Mouse (Mus musculus) MEL (cell line): Measurements from ENCODE around the gene Atg14. TPM values are rescaled to one million over a fixed set of nuclear protein-coding genes. Genes with fewer than 3 reads are reported as not detected.

Experiments used
- DNase-seq: peaks from one replicate; pipeline ENCODE4 v3.0.0; 2011; ENCODE audit warnings: low read depth, low spot score
- H3K27ac ChIP-seq: 2 replicates; pipeline ENCODE4 v1.5.1; 2012; ENCODE audit warnings: low read depth, mild to moderate bottlenecking, control low read depth, low read length, moderate library complexity; ENCODE audit not compliant: control insufficient read depth
- H3K27me3 ChIP-seq, 2 experiments: fragments of 150-350 bp in 1 of 2; sonication (generic) in 1 of 2; 2 replicates each; pipeline ENCODE4 v1.6.1; 2012; ENCODE audit warnings: low read length in 2 of 2, mild to moderate bottlenecking in 2 of 2, improper control_type of control experiment in 1 of 2, moderate library complexity in 1 of 2; ENCODE audit not compliant: insufficient read depth in 2 of 2, control insufficient read depth in 1 of 2
- H3K36me3 ChIP-seq, 2 experiments: 2 replicates each; pipeline ENCODE4 v1.6.1; 2012 to 2014; ENCODE audit warnings: low read length in 2 of 2, improper control_type of control experiment in 1 of 2, inconsistent platforms in 1 of 2, mild to moderate bottlenecking in 1 of 2; ENCODE audit not compliant: insufficient read depth in 2 of 2, control insufficient read depth in 1 of 2
- H3K4me1 ChIP-seq, 2 experiments: fragments of 150-350 bp in 1 of 2; sonication (generic) in 1 of 2; 2 replicates each; pipeline ENCODE4 v1.6.1; 2012; ENCODE audit warnings: low read length in 2 of 2, improper control_type of control experiment in 1 of 2, mild to moderate bottlenecking in 1 of 2; ENCODE audit not compliant: insufficient read depth in 2 of 2, control insufficient read depth in 1 of 2
- H3K4me3 ChIP-seq, 2 experiments: fragments of 150-350 bp in 1 of 2; sonication (generic) in 1 of 2; 2 replicates each; pipeline ENCODE4 v1.5.1; 2012; ENCODE audit warnings: low read depth in 2 of 2, low read length in 2 of 2, mild to moderate bottlenecking in 2 of 2, moderate library complexity in 2 of 2, control low read depth in 1 of 2, improper control_type of control experiment in 1 of 2; ENCODE audit not compliant: control insufficient read depth in 1 of 2, insufficient read depth in 1 of 2
- H3K79me2 ChIP-seq: 2 replicates; pipeline ENCODE4 v1.6.1; 2012; ENCODE audit warnings: mild to moderate bottlenecking, low read length, moderate library complexity; ENCODE audit not compliant: control insufficient read depth, poor library complexity, insufficient read depth
- H3K9ac ChIP-seq: 2 replicates; pipeline ENCODE4 v1.6.1; 2012; ENCODE audit warnings: low read depth, mild to moderate bottlenecking, control low read depth, low read length, moderate library complexity; ENCODE audit not compliant: control insufficient read depth, poor library complexity, severe bottlenecking
- H3K9me3 ChIP-seq: fragments of 150-350 bp; sonication (generic); replicated peaks from 2 replicates; pipeline ENCODE4 v1.6.1; 2012; ENCODE audit warnings: mild to moderate bottlenecking, low read length, improper control_type of control experiment, moderate library complexity; ENCODE audit not compliant: insufficient read depth
- BHLHE40 ChIP-seq: IDR thresholded peaks from 2 replicates; pipeline ENCODE4 v1.6.1; 2012; ENCODE audit warnings: low read depth, mild to moderate bottlenecking, inconsistent platforms, low read length, improper control_type of control experiment, borderline replicate concordance
- CHD2 ChIP-seq: IDR thresholded peaks from 2 replicates; pipeline ENCODE4 v1.6.1; 2011; ENCODE audit warnings: low read length, improper control_type of control experiment
- CTCF ChIP-seq, 3 experiments: IDR thresholded peaks in 2 of 3; conservative IDR thresholded peaks in 1 of 3; 2 replicates each; pipeline ENCODE4 v1.5.1; 2011 to 2012; ENCODE audit warnings: low read length in 3 of 3, low read depth in 2 of 3, mild to moderate bottlenecking in 2 of 3, improper control_type of control experiment in 1 of 3, inconsistent platforms in 1 of 3, mixed read lengths in 1 of 3, moderate library complexity in 1 of 3; ENCODE audit not compliant: control insufficient read depth in 1 of 3, insufficient read depth in 1 of 3, poor library complexity in 1 of 3, severe bottlenecking in 1 of 3
- E2F4 ChIP-seq: IDR thresholded peaks from 2 replicates; pipeline ENCODE4 v1.6.1; 2011; ENCODE audit warnings: low read depth, low read length, improper control_type of control experiment, borderline replicate concordance
- ELF1 ChIP-seq: IDR thresholded peaks from 2 replicates; pipeline ENCODE4 v1.6.1; 2014; ENCODE audit warnings: low read depth, mild to moderate bottlenecking, inconsistent platforms, low read length, improper control_type of control experiment, moderate library complexity
- EP300 ChIP-seq, 2 experiments: IDR thresholded peaks; 2 replicates each; pipeline ENCODE4 v1.6.1; 2011; ENCODE audit warnings: improper control_type of control experiment in 2 of 2, low read length in 2 of 2, low read depth in 1 of 2, mild to moderate bottlenecking in 1 of 2
- ETS1 ChIP-seq: IDR thresholded peaks from 2 replicates; pipeline ENCODE4 v1.6.1; 2012; ENCODE audit warnings: low read depth, mild to moderate bottlenecking, inconsistent platforms, low read length, improper control_type of control experiment, moderate library complexity
- GABPA ChIP-seq: IDR thresholded peaks from 2 replicates; pipeline ENCODE4 v1.6.1; 2012; ENCODE audit warnings: low read depth, mild to moderate bottlenecking, inconsistent platforms, low read length, improper control_type of control experiment, moderate library complexity
- GATA1 ChIP-seq: IDR thresholded peaks from 2 replicates; pipeline ENCODE4 v1.6.1; 2011; ENCODE audit warnings: low read depth, low read length, improper control_type of control experiment
- KAT2A ChIP-seq: conservative IDR thresholded peaks from 2 replicates; pipeline ENCODE4 v1.6.1; 2012; ENCODE audit warnings: low read depth, low read length, improper control_type of control experiment, inconsistent platforms
- MAFK ChIP-seq: IDR thresholded peaks from 2 replicates; pipeline ENCODE4 v1.6.1; 2011; ENCODE audit warnings: low read depth, mild to moderate bottlenecking, low read length, improper control_type of control experiment, borderline replicate concordance
- MAX ChIP-seq: IDR thresholded peaks from 2 replicates; pipeline ENCODE4 v1.6.1; 2011; ENCODE audit warnings: low read length, improper control_type of control experiment
- MAZ ChIP-seq: IDR thresholded peaks from 2 replicates; pipeline ENCODE4 v1.6.1; 2012; ENCODE audit warnings: low read depth, mild to moderate bottlenecking, inconsistent platforms, low read length, improper control_type of control experiment
- MEF2A ChIP-seq: IDR thresholded peaks from 2 replicates; pipeline ENCODE4 v1.6.1; 2014; ENCODE audit warnings: low read depth, mild to moderate bottlenecking, inconsistent platforms, low read length, improper control_type of control experiment; ENCODE audit not compliant: poor library complexity, insufficient replicate concordance, severe bottlenecking; ENCODE audit errors: extremely low read depth
- MXI1 ChIP-seq: IDR thresholded peaks from 2 replicates; pipeline ENCODE4 v1.6.1; 2011; ENCODE audit warnings: mild to moderate bottlenecking, low read depth, low read length, improper control_type of control experiment
- MYB ChIP-seq: IDR thresholded peaks from 2 replicates; pipeline ENCODE4 v1.6.1; 2011; ENCODE audit warnings: mild to moderate bottlenecking, low read depth, low read length, improper control_type of control experiment
- MYC ChIP-seq: IDR thresholded peaks from 2 replicates; pipeline ENCODE4 v1.6.1; 2011; ENCODE audit warnings: low read depth, mild to moderate bottlenecking, low read length, improper control_type of control experiment, moderate library complexity
- NELFE ChIP-seq: IDR thresholded peaks from 2 replicates; pipeline ENCODE4 v1.6.1; 2011; ENCODE audit warnings: low read depth, low read length, improper control_type of control experiment
- POLR2A ChIP-seq, 2 experiments: IDR thresholded peaks; 2 replicates each; pipeline ENCODE4 v1.6.1; 2011 to 2012; ENCODE audit warnings: low read length in 2 of 2, mild to moderate bottlenecking in 2 of 2, control low read depth in 1 of 2, improper control_type of control experiment in 1 of 2, low read depth in 1 of 2, moderate library complexity in 1 of 2; ENCODE audit not compliant: control insufficient read depth in 1 of 2, insufficient read depth in 1 of 2, poor library complexity in 1 of 2
- POLR2AphosphoS2 ChIP-seq: IDR thresholded peaks from 2 replicates; pipeline ENCODE4 v1.6.1; 2011; ENCODE audit warnings: low read length, improper control_type of control experiment
- POLR2AphosphoS5 ChIP-seq: IDR thresholded peaks from 2 replicates; pipeline ENCODE4 v1.6.1; 2012; ENCODE audit warnings: low read depth, borderline replicate concordance, mild to moderate bottlenecking, inconsistent platforms, low read length, moderate library complexity, mixed read lengths
- RAD21 ChIP-seq: IDR thresholded peaks from 2 replicates; pipeline ENCODE4 v1.6.1; 2011; ENCODE audit warnings: mild to moderate bottlenecking, low read depth, low read length, improper control_type of control experiment
- SMC3 ChIP-seq: IDR thresholded peaks from 2 replicates; pipeline ENCODE4 v1.6.1; 2011; ENCODE audit warnings: low read depth, low read length, improper control_type of control experiment
- TBP ChIP-seq: IDR thresholded peaks from 2 replicates; pipeline ENCODE4 v1.8.0; 2011; ENCODE audit warnings: low read depth, low read length, improper control_type of control experiment
- UBTF ChIP-seq: IDR thresholded peaks from 2 replicates; pipeline ENCODE4 v1.6.1; 2012; ENCODE audit warnings: low read depth, mild to moderate bottlenecking, inconsistent platforms, low read length, improper control_type of control experiment, moderate library complexity, borderline replicate concordance; ENCODE audit not compliant: insufficient read depth
- USF1 ChIP-seq: IDR thresholded peaks from 2 replicates; pipeline ENCODE4 v1.6.1; 2014; ENCODE audit warnings: low read depth, mild to moderate bottlenecking, inconsistent platforms, low read length, improper control_type of control experiment, moderate library complexity
- USF2 ChIP-seq, 2 experiments: IDR thresholded peaks; 2 replicates each; pipeline ENCODE4 v1.6.1; 2011 to 2012; ENCODE audit warnings: improper control_type of control experiment in 2 of 2, low read length in 2 of 2, borderline replicate concordance in 1 of 2, inconsistent platforms in 1 of 2, low read depth in 1 of 2, mild to moderate bottlenecking in 1 of 2; ENCODE audit not compliant: insufficient read depth in 1 of 2
- ZKSCAN1 ChIP-seq: IDR thresholded peaks from 2 replicates; pipeline ENCODE4 v1.6.1; 2012; ENCODE audit warnings: low read depth, mild to moderate bottlenecking, inconsistent platforms, low read length, improper control_type of control experiment, moderate library complexity
- ZMIZ1 ChIP-seq: IDR thresholded peaks from 2 replicates; pipeline ENCODE4 v1.6.1; 2012; ENCODE audit warnings: low read depth, mild to moderate bottlenecking, inconsistent platforms, low read length, improper control_type of control experiment, moderate library complexity
- polyA plus RNA-seq, 2 experiments: library from polyadenylated mRNA; stranded (reverse) in 1 of 2; unstranded in 1 of 2; fragments of >175 nt in 1 of 2; fragments of >200 nt in 1 of 2; gene quantifications; 2 replicates each; pipeline versions ENCODE4 v1.2.1 to v1.2.4; 2012; ENCODE audit warnings: low replicate concordance in 2 of 2, low read depth in 1 of 2; ENCODE audit not compliant: insufficient read length in 2 of 2, insufficient read depth in 1 of 2, missing spikeins in 1 of 2
- total RNA-seq: library from RNA; depleted of rRNA; stranded (reverse); fragments of 300-350 nt; gene quantifications from 2 replicates; pipeline ENCODE4 v1.2.3, GENCODE M21; 2012

Atg14 gene
- total and polyA plus RNA-seq, 3 experiments, result 3.1 to 5.7 TPM; not detected in 1

- H3K27ac ChIP-seq, result no peak overlapping the region
- no peak for DNase-seq
- H3K79me2 ChIP-seq, result peaks cover 4% of the 10 kb centered on the region; the same call in 1 of the 2 replicates
- H3K36me3 ChIP-seq, result peaks cover 0 to 3% of the 10 kb centered on the region in 2 experiments; a peak in 3 of 4 replicates
- H3K27me3 ChIP-seq, result no peaks in the 10 kb centered on the region
- H3K9ac ChIP-seq, result no peak overlapping the region
- no peak overlapping the region for H3K4me3 ChIP-seq
- peaks cover 0 to 2% of the 10 kb centered on the region in 2 experiments; a peak in 2 of 4 replicates for H3K4me1 ChIP-seq
- no peaks in the 10 kb centered on the region for H3K9me3 ChIP-seq
- TF ChIP-seq CHD2 (no peak), RAD21 (no peak), GATA1 (no peak), BHLHE40 (no peak), ETS1 (no peak), MAZ (no peak), TBP (no peak), E2F4 (no peak), MAFK (no peak), MYC (no peak), KAT2A (no peak), POLR2AphosphoS2 (no peak), MYB (no peak), GABPA (no peak), MEF2A (no peak), NELFE (no peak), USF1 (no peak), SMC3 (no peak), POLR2A (IDR thresholded peaks at IDR 0.05; ENCODE audit: control insufficient read depth in 1 of 2, insufficient read depth in 1 of 2, low read depth in 1 of 2, low read length in 2 of 2, poor library complexity in 1 of 2) (no peak)
- TF ChIP-seq, all 39 proteins: peak for 0
These were observed 7.3 kb downstream of the Atg14 start for GRCm38 (mm10) chr14:47563106-47563505.

GRCm38 (mm10) chr14:47562530-47562929 is 7.9 kb downstream of the Atg14 start:
- Histone ChIP-seq H3K36me3 (peaks cover 0 to 3% of the 10 kb centered on the region in 2 experiments; a peak in 3 of 4 replicates), H3K27me3 (no peaks in the 10 kb centered on the region), H3K79me2 (peaks cover under 1% of the 10 kb centered on the region; the same call in 1 of the 2 replicates), H3K9ac (no peak overlapping the region)
- TF ChIP-seq POLR2AphosphoS5 (no peak), GATA1 (no peak), ZMIZ1 (no peak), CTCF (IDR thresholded peaks at IDR 0.05 in 2 of 3, conservative IDR thresholded peaks at IDR 0.05 in 1 of 3; ENCODE audit: control insufficient read depth in 1 of 3, insufficient read depth in 1 of 3, low read depth in 2 of 3, low read length in 3 of 3, poor library complexity in 1 of 3, severe bottlenecking in 1 of 3) (no peak), RAD21 (no peak), MXI1 (no peak), ZKSCAN1 (no peak), POLR2A (IDR thresholded peaks at IDR 0.05; ENCODE audit: control insufficient read depth in 1 of 2, insufficient read depth in 1 of 2, low read depth in 1 of 2, low read length in 2 of 2, poor library complexity in 1 of 2) (no peak), USF2 (IDR thresholded peaks at IDR 0.05; ENCODE audit: borderline replicate concordance in 1 of 2, insufficient read depth in 1 of 2, low read depth in 1 of 2, low read length in 2 of 2) (no peak), EP300 (IDR thresholded peaks at IDR 0.05; ENCODE audit: low read depth in 1 of 2, low read length in 2 of 2) (no peak), GABPA (no peak), SMC3 (no peak), NELFE (no peak), UBTF (no peak), KAT2A (no peak), MAZ (no peak), ELF1 (no peak), MAX (no peak)
- TF ChIP-seq, all 39 proteins: peak for 0
- no peak overlapping the region for H3K4me3 ChIP-seq
- H3K4me1 ChIP-seq, result peaks cover 0 to under 1% of the 10 kb centered on the region in 2 experiments; a peak in 2 of 4 replicates
- no peak for DNase-seq
- no peaks in the 10 kb centered on the region for H3K9me3 ChIP-seq
- H3K27ac ChIP-seq, result no peak overlapping the region
